Mouse (Mus musculus) C3H10T1/2 (cell line): Measurements from ENCODE around the gene Rcan3. TPM values are rescaled to one million over a fixed set of nuclear protein-coding genes. Genes with fewer than 3 reads are reported as not detected.

ENCODE experiments used
- polyA plus RNA-seq, 2 experiments: library from polyadenylated mRNA; unstranded; fragments of >200 nt; fragmentation: generic; extraction: Trizol; gene quantifications; one replicate each; pipeline ENCODE4 v1.2.1; 2012; ENCODE audit warnings: missing spikeins in 2 of 2

Gene Rcan3
- 1 to 10 TPM; 3.1 to 9.2 TPM for polyA plus RNA-seq

GRCm38 (mm10) chr4:135433443-135434394 is at the start of gene Rcan3:
Gene Rcan3, minus strand, starts transcription at chr4:135433853.

GRCm38 (mm10) chr4:135397991-135398390 is 35.7 kb downstream of the Rcan3 start, which contains the start of gene Ncmap:
Gene Ncmap, minus strand, starts transcription at chr4:135398227.

Other genes starting within 250 kb of the Rcan3 start
- gene Clic4, start 161.0 kb downstream of the Rcan3 start, polyA plus RNA-seq, result 100 to 1,000 TPM in 1 of 2 experiments, 10 to 100 TPM in 1; 17.6 to 143 TPM
- 10 to 100 TPM; 20.7 to 44.0 TPM for gene Srrm1, start 80.5 kb downstream of the Rcan3 start, polyA plus RNA-seq
- gene Ncmap, start 35.6 kb downstream of the Rcan3 start, polyA plus RNA-seq, result under 1 TPM; 0.01 to 0.14 TPM
- gene Stpg1, start 60.9 kb upstream of the Rcan3 start, polyA plus RNA-seq, result not detected
- gene Nipal3, start 61.2 kb upstream of the Rcan3 start, polyA plus RNA-seq, result 1 to 10 TPM in 1 of 2 experiments, under 1 TPM in 1; 0.99 to 2.8 TPM
- not detected for gene Grhl3, start 139.8 kb upstream of the Rcan3 start, polyA plus RNA-seq